Mouse (Mus musculus): ENCODE data around the gene Foxn2. TPM values are rescaled to one million over a fixed set of nuclear protein-coding genes. Genes with fewer than 3 reads are reported as not detected.

The Foxn2 gene
- polyA plus RNA-seq, 2 experiments: 4.8 to 8.8 TPM

DNA sequence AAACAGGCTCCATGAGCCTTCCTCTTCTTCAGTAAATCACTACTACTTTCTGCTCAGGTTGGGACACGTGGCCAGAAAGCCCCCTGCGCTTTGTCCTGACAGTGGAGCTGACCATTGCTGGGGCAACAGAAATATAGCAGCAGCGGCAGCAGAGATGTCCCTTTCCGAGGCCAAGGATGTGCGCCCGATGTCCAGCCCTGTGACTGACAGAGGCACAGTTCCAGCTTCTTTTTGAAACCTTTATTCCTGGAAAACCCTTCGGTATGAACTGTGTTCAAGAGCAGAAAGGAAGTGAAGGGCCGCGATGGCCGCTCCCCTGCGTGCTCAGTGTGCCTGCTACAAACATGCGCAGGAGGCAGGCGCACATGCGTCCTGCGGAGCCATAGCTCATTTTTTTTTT lies 65.4 kb downstream of the Foxn2 start:
- Histone ChIP-seq H3K27ac (no peak overlapping the region), H3K4me3 (ENCODE audit: insufficient read depth in 1 of 2, low read depth in 2 of 2, low read length in 2 of 2) (no peak overlapping the region), H3K27me3 (ENCODE audit: control insufficient read depth, insufficient read depth, low read length) (no peaks in the 10 kb centered on the region), H3K4me1 (replicated peaks; ENCODE audit: control insufficient read depth in 2 of 2, insufficient read depth in 2 of 2, low read length in 1 of 2) (no peaks in the 10 kb centered on the region), H3K9me3 (ENCODE audit: control insufficient read depth, low read length) (no peaks in the 10 kb centered on the region), H3K36me3 (replicated peaks; ENCODE audit: control insufficient read depth, insufficient read depth, low read depth) (no peaks in the 10 kb centered on the region), H3K4me2 (ENCODE audit: low read depth) (no peak overlapping the region), H3K9ac (replicated peaks) (no peak overlapping the region)
- 83% methylated on average over 15 of the region's 15 CpGs for WGBS (ENCODE audit: insufficient replicate concordance)
- no peak for ATAC-seq (ENCODE audit: insufficient read depth)
- DNase-seq (ENCODE audit: low read depth in 3 of 3, low spot score in 3 of 3): no peak
- TF ChIP-seq EP300 (IDR thresholded peaks at IDR 0.05; ENCODE audit: low read depth): no peak
- no peak for TF ChIP-seq CTCF (IDR thresholded peaks at IDR 0.05; ENCODE audit: low read depth)

DNA sequence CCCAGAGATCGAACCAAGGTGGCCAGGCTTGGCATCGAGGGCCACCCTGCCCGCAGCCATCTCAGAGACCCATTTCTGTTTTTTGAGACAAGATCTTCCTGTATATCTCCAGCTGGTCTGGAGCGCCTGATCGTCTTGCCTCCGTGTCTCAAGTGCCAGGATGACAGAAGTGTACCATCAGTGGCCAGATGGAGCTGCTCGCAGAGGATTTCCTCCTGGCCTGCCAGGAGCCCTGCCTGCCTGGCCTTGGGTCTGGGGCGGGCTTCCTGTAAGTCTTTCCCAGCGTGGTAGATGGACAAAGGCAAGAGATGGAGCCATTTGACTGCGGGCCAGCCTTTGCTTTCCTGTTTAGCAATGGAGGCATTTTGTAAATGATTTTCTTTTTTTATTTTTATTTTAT lies 66.9 kb downstream of the Foxn2 start:
- H3K36me3 ChIP-seq (replicated peaks; ENCODE audit: control insufficient read depth, insufficient read depth, low read depth): no peaks in the 10 kb centered on the region
- ATAC-seq (ENCODE audit: insufficient read depth): no peak
- DNase-seq (ENCODE audit: low read depth in 3 of 3, low spot score in 3 of 3): no peak

DNA sequence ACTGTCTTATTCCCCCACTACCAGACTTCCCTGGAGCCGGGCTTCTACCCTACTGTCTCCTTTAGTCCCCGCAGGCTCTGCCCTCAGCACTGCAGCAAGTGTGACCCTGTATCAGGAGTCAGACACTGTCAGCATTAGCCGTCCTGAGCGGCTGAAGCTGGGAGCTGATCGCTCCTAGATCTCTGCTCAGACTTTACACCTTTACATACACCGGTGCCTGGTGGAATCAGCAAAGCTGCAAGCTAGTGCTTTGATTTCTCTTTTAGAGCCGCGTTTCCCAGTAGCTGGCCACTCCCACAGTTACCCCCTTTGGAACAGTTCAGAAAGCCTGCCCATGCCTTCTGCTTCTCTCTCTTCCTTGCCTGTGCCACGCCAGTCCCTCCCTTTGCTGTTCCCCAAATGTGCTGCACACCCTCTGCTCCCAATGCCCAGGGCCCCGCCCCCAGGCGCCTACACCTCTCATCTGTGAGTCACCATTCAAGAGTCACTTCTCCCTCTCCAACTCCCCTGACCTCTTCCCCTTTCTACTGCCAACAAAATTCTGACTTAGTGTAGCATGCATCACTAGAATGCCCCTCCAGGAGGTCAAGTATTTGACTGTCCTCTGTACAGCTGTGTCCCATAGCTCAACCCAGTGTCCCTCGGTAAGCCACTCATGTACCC lies 68.5 kb downstream of the Foxn2 start:
- DNase-seq (ENCODE audit: low read depth in 3 of 3, low spot score in 3 of 3): peak; percentile 24 to 48 (median 28)
- Histone ChIP-seq H3K4me1 (replicated peaks; ENCODE audit: control insufficient read depth in 2 of 2, insufficient read depth in 2 of 2, low read length in 1 of 2) (no peaks in the 10 kb centered on the region), H3K9ac (replicated peaks) (no peak overlapping the region), H3K4me2 (ENCODE audit: low read depth) (peak overlapping the region; percentile 3; the same call in 1 of the 2 replicates), H3K27ac (no peak overlapping the region), H3K36me3 (replicated peaks; ENCODE audit: control insufficient read depth, insufficient read depth, low read depth) (no peaks in the 10 kb centered on the region), H3K27me3 (ENCODE audit: control insufficient read depth, insufficient read depth, low read length) (no peaks in the 10 kb centered on the region), H3K9me3 (ENCODE audit: control insufficient read depth, low read length) (no peaks in the 10 kb centered on the region), H3K4me3 (ENCODE audit: insufficient read depth in 1 of 2, low read depth in 2 of 2, low read length in 2 of 2) (no peak overlapping the region)
- WGBS (ENCODE audit: insufficient replicate concordance): 17% methylated on average over 12 of the region's 12 CpGs
- TF ChIP-seq CTCF (IDR thresholded peaks at IDR 0.05; ENCODE audit: low read depth) (no peak), EP300 (IDR thresholded peaks at IDR 0.05; ENCODE audit: low read depth) (no peak)
- peak; percentile 42; the same call in 1 of the 2 replicates for ATAC-seq (ENCODE audit: insufficient read depth)

More for the DNA sequence above, 66.9 kb downstream of the Foxn2 start:
- H3K27me3 ChIP-seq (ENCODE audit: control insufficient read depth, insufficient read depth, low read length): no peaks in the 10 kb centered on the region
- no peak overlapping the region for H3K4me2 ChIP-seq (ENCODE audit: low read depth)
- 63% methylated on average over 10 of the region's 10 CpGs for WGBS (ENCODE audit: insufficient replicate concordance)
- no peak overlapping the region for H3K27ac ChIP-seq
- TF ChIP-seq EP300 (IDR thresholded peaks at IDR 0.05; ENCODE audit: low read depth) (no peak), CTCF (IDR thresholded peaks at IDR 0.05; ENCODE audit: low read depth) (no peak)
- H3K9me3 ChIP-seq (ENCODE audit: control insufficient read depth, low read length): no peaks in the 10 kb centered on the region
- H3K9ac ChIP-seq (replicated peaks): no peak overlapping the region
- no peaks in the 10 kb centered on the region for H3K4me1 ChIP-seq (replicated peaks; ENCODE audit: control insufficient read depth in 2 of 2, insufficient read depth in 2 of 2, low read length in 1 of 2)
- H3K4me3 ChIP-seq (ENCODE audit: insufficient read depth in 1 of 2, low read depth in 2 of 2, low read length in 2 of 2): no peak overlapping the region

DNA sequence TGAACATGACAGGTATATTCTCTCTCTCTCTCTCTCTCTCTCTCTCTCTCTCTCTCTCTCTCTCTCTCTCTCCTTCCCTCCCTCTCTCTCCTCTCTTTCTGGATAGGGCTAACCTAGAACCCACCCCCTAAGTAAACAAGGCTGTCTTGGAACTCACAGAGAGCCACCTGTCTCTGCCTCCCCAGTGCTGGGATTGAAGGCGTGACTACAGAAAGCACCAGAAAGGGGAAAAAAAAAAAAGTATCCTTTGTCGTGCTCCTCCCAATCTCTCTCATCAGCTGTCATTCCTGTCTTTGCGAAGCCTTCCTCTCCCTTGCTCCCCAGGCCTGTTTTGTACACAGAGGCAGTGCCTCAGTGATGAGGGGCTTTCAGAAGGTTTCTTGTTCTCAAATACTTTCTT lies 69.5 kb downstream of the Foxn2 start:
- no peak for DNase-seq (ENCODE audit: low read depth in 3 of 3, low spot score in 3 of 3)
- Histone ChIP-seq H3K4me2 (ENCODE audit: low read depth) (no peak overlapping the region), H3K4me3 (ENCODE audit: insufficient read depth in 1 of 2, low read depth in 2 of 2, low read length in 2 of 2) (no peak overlapping the region), H3K27ac (no peak overlapping the region), H3K27me3 (ENCODE audit: control insufficient read depth, insufficient read depth, low read length) (no peaks in the 10 kb centered on the region), H3K36me3 (replicated peaks; ENCODE audit: control insufficient read depth, insufficient read depth, low read depth) (no peaks in the 10 kb centered on the region), H3K9ac (replicated peaks) (no peak overlapping the region), H3K9me3 (ENCODE audit: control insufficient read depth, low read length) (no peaks in the 10 kb centered on the region), H3K4me1 (replicated peaks; ENCODE audit: control insufficient read depth in 2 of 2, insufficient read depth in 2 of 2, low read length in 1 of 2) (no peaks in the 10 kb centered on the region)
- no peak for TF ChIP-seq EP300 (IDR thresholded peaks at IDR 0.05; ENCODE audit: low read depth)
- TF ChIP-seq CTCF (IDR thresholded peaks at IDR 0.05; ENCODE audit: low read depth): no peak
- 57% methylated on average over 3 of the region's 3 CpGs for WGBS (ENCODE audit: insufficient replicate concordance)
- ATAC-seq (ENCODE audit: insufficient read depth): no peak

GRCm38 (mm10) chr17:88511095-88511551 lies 70.6 kb downstream of the Foxn2 start:
- no peaks in the 10 kb centered on the region for H3K36me3 ChIP-seq (replicated peaks; ENCODE audit: control insufficient read depth, insufficient read depth, low read depth)
- no peak overlapping the region for H3K27ac ChIP-seq
- WGBS (ENCODE audit: insufficient replicate concordance): 17% methylated on average over 10 of the region's 10 CpGs
- no peak for TF ChIP-seq EP300 (IDR thresholded peaks at IDR 0.05; ENCODE audit: low read depth)
- peak; percentile 92 for TF ChIP-seq CTCF (IDR thresholded peaks at IDR 0.05; ENCODE audit: low read depth)
- H3K4me1 ChIP-seq (replicated peaks; ENCODE audit: control insufficient read depth in 2 of 2, insufficient read depth in 2 of 2, low read length in 1 of 2): no peaks in the 10 kb centered on the region
- peak; percentile 57 to 73 (median 64) for DNase-seq (ENCODE audit: low read depth in 3 of 3, low spot score in 3 of 3)
- H3K4me2 ChIP-seq (ENCODE audit: low read depth): no peak overlapping the region
- peak; percentile 29; the same call in 1 of the 2 replicates for ATAC-seq (ENCODE audit: insufficient read depth)
- no peaks in the 10 kb centered on the region for H3K27me3 ChIP-seq (ENCODE audit: control insufficient read depth, insufficient read depth, low read length)
- H3K4me3 ChIP-seq (ENCODE audit: insufficient read depth in 1 of 2, low read depth in 2 of 2, low read length in 2 of 2): no peak overlapping the region
- H3K9me3 ChIP-seq (ENCODE audit: control insufficient read depth, low read length): no peaks in the 10 kb centered on the region
- no peak overlapping the region for H3K9ac ChIP-seq (replicated peaks)

Measured in liver, embryonic 14.5 days (tissue).